Mouse (Mus musculus): ENCODE measurements around the gene Pold2. TPM values are rescaled to one million over a fixed set of nuclear protein-coding genes. Genes with fewer than 3 reads are reported as not detected.
"Not testable (repeated sequence)": the region's sequence is repeated elsewhere in the genome, so short reads cannot be mapped to it uniquely, and the experiment has no call there.

Pold2 gene
- total RNA-seq, 2 experiments from 2014 or later: 20.1 to 20.2 TPM

GRCm38 (mm10) chr11:5901320-5901719, 23.2 kb upstream of the Pold2 start:
- intact Hi-C loops (cut with DNase I): no loop called here
- DNase-seq (ENCODE audit: low spot score in 2 of 2): no peak

DNA sequence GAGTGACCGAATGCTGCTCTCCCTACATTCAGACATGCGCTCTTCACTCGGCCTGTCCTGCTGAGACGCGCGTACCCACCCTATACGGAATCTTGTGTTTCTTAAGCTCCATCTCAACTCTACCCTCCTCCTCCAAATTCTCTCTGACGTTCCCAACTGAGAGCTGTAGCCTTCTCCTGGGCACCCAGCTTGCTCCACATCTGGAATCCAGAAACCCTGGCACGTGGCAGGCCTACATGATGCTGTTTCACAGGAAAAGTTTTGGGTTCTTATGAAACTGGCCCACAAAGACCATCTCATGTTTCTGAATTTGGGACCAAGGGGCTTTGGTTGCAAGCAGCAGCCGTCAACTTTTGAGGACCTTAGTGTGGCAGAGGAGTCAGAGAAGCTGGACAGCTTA, 21.2 kb upstream of the Pold2 start:
- no peak for DNase-seq (ENCODE audit: low spot score in 2 of 2)

DNA sequence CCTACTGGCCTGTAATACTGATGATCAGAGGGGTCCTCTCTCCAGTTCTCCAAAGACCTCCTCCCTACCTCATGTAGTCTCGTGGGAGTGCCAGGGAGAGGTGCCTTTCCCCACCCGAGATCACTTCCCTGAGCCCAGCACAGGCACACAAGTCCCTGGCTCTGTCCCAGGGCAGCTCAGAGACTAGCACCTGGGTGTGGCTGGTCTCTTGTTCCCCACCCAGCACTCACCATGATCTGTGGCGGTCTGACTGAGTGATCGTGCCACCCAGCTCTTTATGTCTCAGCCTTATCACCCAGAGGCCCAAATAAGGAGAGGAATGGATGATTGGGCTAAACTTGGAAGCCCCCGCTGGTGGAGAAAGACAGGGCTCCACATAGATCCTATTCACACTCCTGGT, 20.4 kb upstream of the Pold2 start, which contains the start of gene Myl7:
Gene Myl7, minus strand, starts transcription at position 252 of the 400 bp plus-strand sequence.
- intact Hi-C loops (cut with DNase I): no loop called here
- DNase-seq (ENCODE audit: low spot score in 2 of 2): no peak

More for the DNA sequence above, 21.2 kb upstream of the Pold2 start:
- intact Hi-C loops (cut with DNase I): no loop called here

DNA sequence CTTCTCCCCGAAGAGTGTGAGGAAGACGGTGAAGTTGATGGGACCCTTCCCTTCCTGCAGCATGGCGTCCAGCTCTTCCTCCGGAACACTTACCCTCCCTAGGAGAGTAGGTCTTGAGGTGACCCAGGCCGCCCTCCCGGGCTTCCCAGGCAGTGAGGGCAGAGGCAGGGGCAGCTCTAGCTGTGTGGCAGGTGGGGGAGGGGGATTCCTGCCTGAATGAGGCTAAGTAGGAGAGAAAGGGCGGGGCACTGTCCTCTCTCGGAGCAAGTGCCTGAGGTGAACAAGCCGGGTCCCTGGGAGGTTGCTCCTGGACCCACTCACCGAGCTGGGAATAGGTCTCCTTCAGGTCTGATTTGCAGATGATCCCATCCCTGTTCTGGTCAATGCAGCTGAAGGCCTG, 19.7 kb upstream of the Pold2 start:
- DNase-seq (ENCODE audit: low spot score in 2 of 2): no peak
- intact Hi-C loops (cut with DNase I): no loop called here

GRCm38 (mm10) chr11:5897230-5897629, 19.1 kb upstream of the Pold2 start:
- no peak for DNase-seq (ENCODE audit: low spot score in 2 of 2)
- intact Hi-C loops (cut with DNase I): no loop called here

DNA sequence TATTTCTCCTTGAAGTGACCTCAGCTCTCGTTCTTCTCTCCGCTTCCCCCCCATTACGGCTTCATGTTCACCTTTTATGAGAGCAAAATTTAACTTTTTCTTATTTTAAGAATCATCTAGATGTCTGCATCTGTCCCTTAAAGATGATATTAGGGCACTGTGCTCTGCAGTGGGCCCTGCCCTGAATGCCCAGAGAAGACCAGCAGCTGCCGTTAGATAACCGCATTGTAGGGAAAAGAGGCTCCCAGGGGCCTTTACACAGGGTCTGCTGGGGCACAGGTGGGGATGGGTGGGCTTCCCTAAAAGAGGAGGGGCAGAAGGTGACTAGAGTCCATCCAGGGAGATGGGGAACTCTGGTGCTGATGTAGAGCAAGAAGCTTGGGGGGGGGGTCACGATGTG, 15.7 kb upstream of the Pold2 start:
- intact Hi-C loops (cut with DNase I): no loop called here
- no peak for DNase-seq (ENCODE audit: low spot score in 2 of 2)

DNA sequence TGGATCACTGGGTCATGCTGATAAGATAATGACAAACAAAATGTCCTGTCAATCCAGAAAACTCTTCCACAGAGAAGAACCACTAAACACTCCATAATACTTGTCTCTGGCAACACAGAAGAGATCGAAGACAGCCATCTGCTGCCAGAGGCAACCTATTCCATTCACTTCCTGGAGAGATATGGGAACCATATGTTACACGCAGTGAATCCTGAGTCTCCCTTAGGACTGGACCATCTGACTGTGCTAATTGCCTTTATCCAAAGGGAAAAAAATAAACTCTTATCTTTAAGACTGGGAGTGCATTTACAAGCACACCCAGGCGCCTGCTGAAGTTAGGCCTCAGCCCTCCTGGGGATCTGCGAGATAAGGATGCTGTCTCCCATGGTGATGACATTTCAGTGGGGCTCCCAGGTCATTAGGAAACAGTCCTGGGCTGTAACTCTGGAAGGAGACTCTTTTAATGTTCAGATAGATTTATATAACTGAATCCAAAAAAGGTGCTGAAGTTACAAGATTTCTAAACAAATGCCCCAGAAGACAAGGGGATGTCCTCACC, 14.8 kb upstream of the Pold2 start:
- intact Hi-C loops (cut with DNase I): no loop called here
- DNase-seq (ENCODE audit: low spot score in 2 of 2): peak in 1 of 2 experiments; percentile 25

DNA sequence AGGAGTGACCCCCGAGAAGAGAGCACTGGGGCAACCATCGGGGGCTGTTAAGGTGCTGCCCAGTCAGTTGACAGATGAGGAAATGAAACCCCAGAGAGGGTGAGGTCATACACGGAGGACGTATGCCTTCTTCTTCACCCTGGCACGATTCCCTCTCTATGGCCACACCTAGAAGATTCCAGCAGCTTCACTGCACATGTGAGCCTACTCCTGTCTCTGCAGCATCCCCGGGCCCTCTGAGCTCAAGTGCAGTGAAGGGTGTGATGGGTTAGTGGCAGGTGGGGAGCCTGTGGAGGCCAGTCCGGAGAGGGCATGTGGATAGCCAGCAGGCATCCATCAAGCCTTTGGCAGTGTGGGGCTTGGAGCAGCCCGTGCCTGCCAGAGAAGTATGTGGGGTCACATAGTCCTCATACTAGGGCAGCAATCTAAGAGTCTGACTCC, 14.1 kb upstream of the Pold2 start:
- intact Hi-C loops (cut with DNase I): no loop called here
- DNase-seq (ENCODE audit: low spot score in 2 of 2): no peak

DNA sequence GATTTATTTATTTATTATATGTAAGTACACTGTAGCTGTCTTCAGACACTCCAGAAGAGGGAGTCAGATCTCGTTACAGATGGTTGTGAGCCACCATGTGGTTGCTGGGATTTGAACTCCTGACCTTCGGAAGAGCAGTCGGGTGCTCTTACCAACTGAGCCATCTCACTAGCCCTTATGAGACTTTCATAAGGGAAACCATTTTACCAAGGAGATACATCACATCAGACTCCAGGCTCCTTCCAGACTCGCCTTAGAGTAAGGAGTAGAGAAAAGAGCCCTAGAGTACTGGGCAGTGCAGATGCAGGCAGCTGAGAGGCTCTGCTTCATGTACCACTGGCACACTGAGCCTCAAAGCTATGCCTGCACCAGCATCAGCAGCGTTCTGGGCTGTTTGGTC, 10.5 kb upstream of the Pold2 start:
- intact Hi-C loops (cut with DNase I); DNase-seq (ENCODE audit: low spot score in 2 of 2): not testable (repeated sequence)

GRCm38 (mm10) chr11:5887250-5887649, 9.2 kb upstream of the Pold2 start:
- intact Hi-C loops (cut with DNase I): no loop called here
- no peak for DNase-seq (ENCODE audit: low spot score in 2 of 2)

DNA sequence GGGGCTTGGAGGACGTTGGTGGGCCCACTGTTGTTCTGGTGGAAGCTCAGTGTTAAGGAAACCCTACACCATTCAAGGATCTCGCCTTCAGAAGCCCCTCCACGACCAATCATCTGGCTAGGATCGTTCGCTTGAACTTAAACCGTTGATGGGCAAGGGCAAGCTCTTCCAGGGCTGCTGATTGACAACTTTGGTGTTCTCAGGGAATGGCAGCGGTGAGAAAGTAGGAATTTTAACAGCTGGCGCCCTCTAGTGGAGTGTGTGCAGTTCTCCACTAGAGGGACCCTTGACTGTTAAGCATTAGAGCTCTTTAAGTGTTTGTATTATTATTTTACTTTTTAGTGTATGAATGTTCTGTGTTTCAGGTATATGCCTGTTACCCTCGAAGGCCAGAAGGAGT, 8.1 kb upstream of the Pold2 start:
- intact Hi-C loops (cut with DNase I): no loop called here
- peak; percentile 70 to 71 for DNase-seq (ENCODE audit: low spot score in 2 of 2)

- intact Hi-C loops (cut with DNase I): no loop called here
- DNase-seq (ENCODE audit: low spot score in 2 of 2): no peak
Measured at GRCm38 (mm10) chr11:5882518-5882917, 4.4 kb upstream of the Pold2 start.

DNA sequence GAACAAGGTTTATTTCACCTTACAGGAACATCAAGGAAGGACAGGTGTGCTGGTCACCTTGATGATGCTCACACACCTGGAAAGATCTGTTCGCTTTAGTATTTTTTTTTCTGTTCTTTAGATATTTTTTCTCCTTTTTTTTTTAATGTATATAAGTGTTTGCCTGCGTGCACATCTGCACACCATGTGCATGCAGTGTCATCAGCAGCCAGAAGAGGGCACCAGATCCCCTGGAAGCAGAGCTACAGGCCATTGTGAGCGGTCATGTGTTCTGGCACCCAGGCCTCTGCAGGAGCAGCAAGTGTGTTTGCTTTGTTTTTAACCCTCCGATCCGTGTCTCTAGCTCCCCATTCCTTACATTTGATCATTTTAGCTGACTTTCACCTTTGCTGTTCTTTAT, 1.8 kb upstream of the Pold2 start:
- DNase-seq (ENCODE audit: low spot score in 2 of 2): peak; percentile 45 to 54
- intact Hi-C loops (cut with DNase I): loop anchor here (2.0 kb wide), 3 partner anchors 43 to 91 kb away; partner anchors contain the start of genes Dbnl and Ykt6

- intact Hi-C loops (cut with DNase I): loop anchor here (2.0 kb wide), 2 partner anchors 42 to 76 kb away; partner anchors contain the start of gene Ykt6
Measured at GRCm38 (mm10) chr11:5878661-5879060, 569 bp upstream of the Pold2 start.

GRCm38 (mm10) chr11:5877421-5877820, 671 bp downstream of the Pold2 start:
- intact Hi-C loops (cut with DNase I): no loop called here
- no peak for DNase-seq (ENCODE audit: low spot score in 2 of 2)

More at GRCm38 (mm10) chr11:5878661-5879060, 569 bp upstream of the Pold2 start:
- no peak for DNase-seq (ENCODE audit: low spot score in 2 of 2)

DNA sequence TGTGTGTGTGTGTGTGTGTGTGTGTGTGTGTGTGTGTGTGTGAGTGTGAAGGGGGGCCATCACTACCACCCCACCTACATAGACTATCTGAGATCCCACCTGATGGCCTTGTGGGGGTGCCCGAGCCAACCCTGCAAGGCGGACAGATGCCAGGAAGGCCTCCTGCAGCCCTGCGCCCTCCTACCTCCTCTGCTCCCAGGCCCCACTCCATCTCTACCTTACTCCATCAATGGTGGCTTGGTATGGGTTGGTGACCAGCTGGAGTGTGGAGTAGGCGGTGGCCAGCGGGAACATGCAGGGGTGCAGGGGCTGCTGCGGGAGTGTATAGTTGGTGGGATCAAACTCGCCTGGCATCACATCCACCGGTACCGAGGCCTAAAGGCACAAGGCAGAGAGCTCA, 4.9 kb downstream of the Pold2 start:
- intact Hi-C loops (cut with DNase I): no loop called here
- no peak for DNase-seq (ENCODE audit: low spot score in 2 of 2)

GRCm38 (mm10) chr11:5872707-5873106, 5.4 kb downstream of the Pold2 start:
- intact Hi-C loops (cut with DNase I): no loop called here
- no peak for DNase-seq (ENCODE audit: low spot score in 2 of 2)

- intact Hi-C loops (cut with DNase I): no loop called here
Measured at GRCm38 (mm10) chr11:5870069-5870468, 8.0 kb downstream of the Pold2 start.

GRCm38 (mm10) chr11:5869331-5869730, 8.8 kb downstream of the Pold2 start:
- intact Hi-C loops (cut with DNase I): no loop called here
- no peak for DNase-seq (ENCODE audit: low spot score in 2 of 2)

More at GRCm38 (mm10) chr11:5870069-5870468, 8.0 kb downstream of the Pold2 start:
- no peak for DNase-seq (ENCODE audit: low spot score in 2 of 2)

GRCm38 (mm10) chr11:5868324-5868723, 9.8 kb downstream of the Pold2 start:
- intact Hi-C loops (cut with DNase I): no loop called here
- no peak for DNase-seq (ENCODE audit: low spot score in 2 of 2)

DNA sequence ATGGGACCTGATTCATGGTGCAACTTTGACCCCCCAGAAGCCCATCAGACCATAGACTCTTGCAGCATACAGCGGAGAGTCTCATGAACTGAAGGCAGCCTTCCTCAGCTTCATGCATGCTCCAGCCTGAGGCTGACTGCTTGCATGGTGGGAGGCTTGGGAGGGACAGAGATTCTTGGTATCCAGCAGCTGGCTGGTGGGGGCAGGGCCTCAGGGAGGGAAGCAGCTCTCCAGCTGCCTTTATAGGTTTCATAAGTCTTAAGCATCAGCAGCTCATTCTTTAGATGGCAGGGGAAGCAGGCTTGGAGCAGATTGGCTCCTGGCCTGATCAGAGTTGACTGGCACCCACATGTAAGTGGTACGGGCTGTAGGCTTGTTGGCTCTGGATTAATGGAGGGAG, 10.9 kb downstream of the Pold2 start:
- intact Hi-C loops (cut with DNase I): no loop called here
- DNase-seq (ENCODE audit: low spot score in 2 of 2): no peak
